Mouse (Mus musculus) right cerebral cortex, adult 2 months (tissue): ENCODE data around the gene Faap20.
"Not testable (repeated sequence)": the region's sequence is repeated elsewhere in the genome, so short reads cannot be mapped to it uniquely, and the experiment has no call there.

Experiments
- DNase-seq, 2 experiments: peaks; one replicate each; pipeline ENCODE4 v3.0.0; 2021 to 2022; ENCODE audit warnings: low spot score in 2 of 2

Faap20 gene

DNA sequence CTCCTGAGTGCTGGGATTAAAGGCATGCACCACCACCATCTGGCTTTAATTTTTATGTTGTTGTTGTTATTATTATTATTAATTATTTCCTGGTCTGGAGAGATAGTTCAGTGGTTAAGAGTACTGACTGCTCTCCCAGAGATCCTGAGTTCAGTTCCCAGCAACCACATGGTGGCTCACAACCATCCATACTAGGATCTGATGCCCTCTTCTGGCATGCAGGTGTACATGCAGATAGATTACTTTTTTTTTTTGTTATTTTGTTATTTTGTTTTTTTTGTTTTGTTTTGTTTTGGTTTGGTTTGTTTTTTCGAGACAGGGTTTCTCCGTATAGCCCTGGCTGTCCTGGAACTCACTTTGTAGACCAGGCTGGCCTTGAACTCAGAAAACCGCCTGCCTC, 1.5 kb upstream of the Faap20 start:
- DNase-seq, result not testable (repeated sequence)

GRCm38 (mm10) chr4:155249257-155249647, 350 bp upstream of the Faap20 start:
- DNase-seq, result peak; percentile 97 to 99

- no peak for DNase-seq
These were observed 937 bp downstream of the Faap20 start for GRCm38 (mm10) chr4:155250361-155251117.

DNA sequence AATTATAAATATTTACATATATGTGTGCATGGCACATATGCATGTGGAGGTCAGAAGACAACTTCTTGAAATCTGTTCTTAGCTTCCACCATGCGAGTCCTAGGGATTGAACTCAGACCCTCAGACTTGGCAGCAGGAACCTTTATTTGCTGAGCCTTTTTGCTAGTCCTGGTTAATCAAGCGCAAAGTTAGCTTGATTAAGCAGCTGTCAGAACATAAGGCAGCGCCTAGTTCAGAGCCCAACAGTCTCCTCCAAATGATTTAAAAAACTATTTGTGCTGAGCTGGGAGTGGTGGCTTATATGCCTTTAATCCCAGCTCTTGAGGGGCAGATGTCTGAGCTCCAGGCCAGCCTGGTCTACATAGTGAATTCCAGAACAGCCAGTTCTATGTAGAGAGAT, 1.5 kb downstream of the Faap20 start:
- no peak for DNase-seq

GRCm38 (mm10) chr4:155252253-155252652, 2.7 kb downstream of the Faap20 start:
- no peak for DNase-seq

DNA sequence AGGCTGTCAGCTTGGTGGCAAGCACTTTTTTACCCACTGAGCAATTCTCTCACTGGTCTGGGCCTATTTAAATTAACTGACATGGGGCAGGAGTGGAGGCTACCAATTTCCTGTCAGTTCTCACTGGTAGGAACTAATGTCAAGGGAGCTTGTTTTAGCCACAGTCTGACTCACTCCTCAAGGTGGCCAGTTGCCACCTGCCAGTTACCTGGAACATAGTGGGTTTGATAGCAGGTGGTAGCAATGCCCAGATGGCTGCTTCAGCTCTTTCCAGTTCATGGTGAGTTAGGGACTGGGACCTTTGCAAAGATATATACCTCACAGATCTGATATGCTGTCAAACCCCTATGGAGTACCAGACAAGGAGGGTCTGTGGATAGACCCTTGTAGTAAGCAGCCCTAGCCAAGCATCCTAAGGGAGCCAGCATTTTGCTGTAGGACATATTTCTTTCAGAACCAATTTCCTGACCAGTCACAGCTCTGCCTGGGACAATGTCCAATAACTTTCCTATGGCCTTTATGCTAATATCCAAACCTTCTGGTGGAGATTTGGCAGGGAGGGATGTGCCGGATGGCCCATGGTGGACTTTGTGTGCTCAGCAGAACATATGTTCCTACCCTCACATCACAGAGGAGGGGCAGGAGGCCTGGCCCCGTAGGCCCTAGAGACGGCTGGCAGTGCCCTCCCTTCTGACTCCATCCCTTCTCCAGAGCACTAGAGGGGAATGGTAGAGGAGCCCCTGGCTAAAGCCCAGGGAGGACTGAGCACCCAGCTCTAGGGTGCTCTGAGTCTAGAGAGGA, 15.1 kb downstream of the Faap20 start:
- no peak for DNase-seq

DNA sequence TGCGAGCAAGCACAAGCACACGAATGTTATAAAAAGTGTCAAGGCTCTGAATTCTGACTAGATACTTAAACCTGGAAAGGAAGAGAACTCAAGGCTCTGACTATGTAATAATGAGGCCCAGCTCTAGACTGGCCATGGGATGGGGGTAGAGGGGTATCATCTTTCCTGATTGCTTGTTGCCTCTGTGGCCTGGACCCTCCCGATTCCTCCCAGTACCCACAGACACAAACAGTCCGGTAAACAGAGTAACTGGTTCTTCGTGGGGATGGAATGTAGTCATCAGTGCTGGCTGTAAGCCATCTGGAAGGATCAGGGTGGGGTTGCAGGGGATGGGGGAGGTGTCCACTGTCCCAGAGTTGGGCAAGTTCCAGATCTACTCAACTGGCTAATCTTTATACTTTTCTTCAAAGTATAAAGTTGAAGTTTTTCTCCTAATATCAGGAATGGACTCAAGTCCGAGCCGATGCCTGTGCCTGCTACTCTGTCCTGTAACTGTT, 17.5 kb downstream of the Faap20 start:
- no peak for DNase-seq

GRCm38 (mm10) chr4:155267639-155268175, 18.1 kb downstream of the Faap20 start:
- no peak for DNase-seq

DNA sequence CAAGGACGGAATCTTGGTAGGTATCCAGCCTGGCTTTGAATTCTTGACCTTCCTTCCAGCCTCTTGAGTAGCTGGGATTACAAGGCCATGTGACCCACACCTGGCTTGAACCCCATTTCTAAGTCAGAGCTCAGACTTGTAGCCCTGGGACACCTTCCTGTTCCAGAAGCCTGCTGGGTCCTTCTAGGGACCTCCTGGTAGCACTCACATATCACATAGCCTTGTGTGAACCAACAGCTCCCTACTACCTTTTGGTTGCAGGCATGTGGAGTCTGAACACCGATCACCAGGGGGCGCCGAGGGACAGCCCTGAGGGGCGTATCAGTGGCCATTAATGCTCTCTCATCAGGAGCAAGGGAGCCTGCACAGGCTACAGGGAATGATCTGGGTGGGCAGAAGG, 18.8 kb downstream of the Faap20 start:
- peak; percentile 63 to 76 for DNase-seq

DNA sequence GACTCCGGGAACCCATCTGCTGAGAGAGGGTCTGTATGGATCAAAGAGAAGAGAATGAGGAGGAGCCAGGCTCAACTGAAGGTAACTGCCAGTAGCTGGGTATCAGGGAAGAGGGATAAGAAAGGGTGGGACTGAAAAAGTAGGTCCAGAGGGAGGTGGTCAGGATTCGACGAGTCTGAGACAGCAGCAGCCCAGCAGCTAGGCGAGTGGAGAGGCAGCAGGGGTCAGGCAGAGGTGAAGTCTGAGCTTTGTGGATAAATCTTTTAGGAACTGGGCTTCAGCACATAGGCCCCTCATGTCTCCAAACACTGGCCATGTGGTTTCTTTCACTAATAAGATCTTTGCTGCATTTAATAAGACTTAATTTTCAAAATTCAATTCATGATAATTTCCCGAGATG, 24.8 kb downstream of the Faap20 start:
- no peak for DNase-seq

DNA sequence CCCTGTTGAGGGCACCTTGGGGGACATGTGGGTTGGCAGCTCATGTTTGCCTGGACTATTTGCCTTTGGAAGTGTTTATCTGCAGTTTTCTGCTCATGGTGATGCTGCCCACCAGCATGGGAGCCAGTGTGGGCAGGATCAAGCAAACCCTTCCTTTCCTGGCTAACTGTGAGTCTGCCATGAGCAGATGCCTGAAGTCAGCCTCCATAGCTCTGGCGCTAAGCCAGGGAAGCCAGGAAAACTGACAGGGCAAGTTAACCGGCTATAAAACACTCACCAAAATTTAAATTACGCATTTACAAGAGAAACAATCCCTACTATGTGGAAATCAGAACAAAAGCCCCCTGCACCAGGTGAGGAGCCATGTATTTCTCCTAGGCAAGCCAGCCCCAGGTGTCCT, 25.2 kb downstream of the Faap20 start:
- DNase-seq, result peak in 1 of 2 experiments; percentile 67

GRCm38 (mm10) chr4:155277963-155278362, 28.4 kb downstream of the Faap20 start:
- no peak for DNase-seq

GRCm38 (mm10) chr4:155279054-155279453, 29.5 kb downstream of the Faap20 start:
- no peak for DNase-seq

DNA sequence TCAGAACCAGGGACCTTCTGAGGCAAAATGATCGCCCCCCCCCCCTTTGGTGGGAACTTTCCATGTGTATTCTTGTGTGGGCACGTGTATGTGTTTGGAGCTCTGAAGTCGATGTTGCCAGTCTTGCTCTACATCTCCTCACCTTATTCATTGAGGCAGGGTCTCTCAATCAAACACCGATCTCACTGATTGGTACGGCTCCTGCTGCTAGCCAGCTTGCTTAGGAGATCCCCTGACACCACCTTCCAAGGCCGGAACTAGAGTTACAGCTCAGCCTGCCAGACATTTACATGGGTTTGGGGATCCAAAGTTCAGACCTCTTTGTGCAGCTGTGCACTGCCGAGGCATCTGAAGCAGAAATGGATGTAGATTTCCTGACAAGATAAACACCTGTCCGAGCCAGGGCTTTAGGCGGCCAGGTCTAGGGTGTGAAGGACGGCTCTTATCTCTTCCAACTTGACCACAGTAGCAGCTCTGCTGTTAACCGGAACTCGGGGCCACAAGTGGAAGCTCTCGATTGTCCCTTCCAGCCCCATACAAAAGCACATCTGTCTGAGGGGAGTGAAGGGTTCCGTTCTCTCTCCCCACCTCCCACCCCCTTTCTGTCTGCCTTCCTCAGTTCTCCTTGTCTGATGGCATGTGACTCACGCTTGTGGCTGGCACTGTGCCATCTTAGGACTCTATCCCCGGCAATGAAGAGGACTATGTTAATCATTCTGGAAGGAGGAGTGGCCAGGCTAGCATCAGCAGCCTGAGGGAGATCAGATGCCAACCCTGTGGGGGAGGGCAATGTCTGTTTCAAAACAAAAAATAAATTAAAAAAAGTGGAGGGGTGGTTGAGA, 30.5 kb downstream of the Faap20 start:
- peak in 1 of 2 experiments; percentile 54 for DNase-seq

GRCm38 (mm10) chr4:155280768-155281121, 31.1 kb downstream of the Faap20 start:
- DNase-seq, result no peak

DNA sequence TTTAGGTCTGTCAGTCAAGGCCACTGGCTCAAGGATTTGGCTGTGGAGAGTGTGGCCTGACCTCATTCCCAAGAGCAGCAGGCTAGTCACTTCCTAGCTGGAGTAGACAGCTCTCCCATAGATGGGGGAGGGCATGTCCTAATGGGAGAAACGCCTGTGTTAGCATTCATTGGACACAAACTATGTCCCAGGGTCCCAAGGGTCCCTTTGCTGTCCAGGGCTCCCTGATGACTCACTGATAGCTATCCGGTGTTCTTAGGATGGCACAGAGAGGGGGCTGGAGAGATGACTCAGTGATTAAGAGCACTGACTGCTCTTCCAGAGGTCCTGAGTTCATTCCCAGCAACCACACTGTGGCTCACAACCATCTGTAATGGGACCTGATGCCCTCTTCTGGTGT, 31.6 kb downstream of the Faap20 start:
- no peak for DNase-seq

DNA sequence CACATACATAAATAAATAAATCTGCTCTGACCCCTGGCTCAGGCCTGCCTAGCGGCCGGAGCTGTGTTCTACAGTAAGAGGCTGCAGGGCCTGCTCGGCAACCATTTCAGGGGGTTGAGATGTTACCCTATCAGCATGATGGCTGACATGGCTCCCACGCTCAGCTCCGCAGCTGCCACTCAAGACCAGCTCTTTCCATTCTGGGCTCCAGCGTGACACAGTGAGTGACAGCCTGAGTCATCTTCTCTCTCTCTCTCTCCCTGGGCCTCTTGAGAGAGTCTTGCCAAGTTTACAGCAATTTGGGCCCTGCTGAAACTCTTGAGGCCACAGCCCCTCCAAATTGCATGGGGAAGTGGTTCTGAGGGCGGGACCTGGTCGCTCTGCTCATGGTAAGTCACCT, 32.0 kb downstream of the Faap20 start:
- DNase-seq, result peak; percentile 47 to 50

GRCm38 (mm10) chr4:155282231-155282630, 32.6 kb downstream of the Faap20 start:
- no peak for DNase-seq

DNA sequence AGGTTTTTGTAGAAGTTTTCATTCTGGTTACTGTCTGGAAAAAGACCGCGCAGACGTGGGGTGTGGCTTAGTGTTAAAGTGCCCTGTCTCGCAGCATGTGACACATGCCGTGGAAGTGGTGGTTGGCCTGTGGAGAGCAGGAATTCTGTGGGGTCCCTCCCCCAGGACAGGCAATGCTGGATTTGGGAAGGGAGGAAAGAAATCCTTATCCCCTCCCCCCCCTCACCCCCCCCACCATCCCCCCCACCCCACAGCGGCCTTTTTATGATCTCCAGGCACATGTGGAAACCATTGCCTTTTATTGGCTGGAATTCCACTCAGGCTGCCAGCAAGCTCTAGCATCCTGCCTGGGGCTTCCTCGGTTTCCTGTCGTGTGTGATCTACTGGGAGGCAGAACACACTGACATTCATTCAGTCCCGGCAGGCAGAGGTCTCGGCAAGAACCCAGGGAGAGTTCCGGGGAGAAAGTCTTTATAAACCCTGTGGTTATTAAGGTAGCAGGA, 33.5 kb downstream of the Faap20 start:
- no peak for DNase-seq

DNA sequence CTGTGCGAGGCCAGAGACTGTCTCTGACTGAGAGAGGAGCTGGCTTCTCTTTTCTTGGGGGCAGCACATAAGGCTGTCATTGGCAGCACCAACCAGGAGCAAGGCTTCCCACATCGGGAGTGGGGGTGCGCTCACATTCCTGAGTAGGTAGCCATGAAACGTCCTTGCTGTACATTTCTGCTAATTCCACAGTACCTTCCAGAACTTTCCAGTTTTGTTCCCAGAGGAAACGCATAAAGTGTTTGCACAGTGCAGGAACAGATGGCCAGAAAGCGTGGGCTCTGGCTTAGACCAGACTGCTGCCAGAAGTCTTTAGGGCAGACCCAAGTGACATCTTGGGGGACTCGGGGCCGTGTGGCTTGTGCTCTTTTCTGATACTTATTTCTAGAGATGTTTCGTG, 34.0 kb downstream of the Faap20 start:
- DNase-seq, result no peak

- DNase-seq, result no peak
These were observed 35.1 kb downstream of the Faap20 start for GRCm38 (mm10) chr4:155284521-155285379.
